Mouse (Mus musculus): Measurements from ENCODE around the gene Slc25a11. TPM values are rescaled to one million over a fixed set of nuclear protein-coding genes. Genes with fewer than 3 reads are reported as not detected.

Slc25a11 gene
- polyA plus RNA-seq, 2 experiments, result 39.0 to 60.8 TPM

- Histone ChIP-seq H3K27ac (no peak within 1 kb of the TSS), H3K4me1 (replicated peaks; ENCODE audit: control insufficient read depth in 2 of 2, insufficient read depth in 2 of 2, low read length in 1 of 2) (peaks cover 0 to 9% of the 10 kb centered on the region in 2 experiments; a peak in 3 of 4 replicates), H3K36me3 (replicated peaks; ENCODE audit: control insufficient read depth, insufficient read depth, low read depth) (no peaks in the 10 kb centered on the region), H3K4me3 (ENCODE audit: insufficient read depth in 1 of 2, low read depth in 2 of 2, low read length in 2 of 2) (peak within 1 kb of the TSS; percentile 75 to 84), H3K9ac (replicated peaks) (peak within 1 kb of the TSS; percentile 69), H3K9me3 (ENCODE audit: control insufficient read depth, low read length) (no peaks in the 10 kb centered on the region), H3K27me3 (ENCODE audit: control insufficient read depth, insufficient read depth, low read length) (no peaks in the 10 kb centered on the region; the same call in 1 of the 2 replicates), H3K4me2 (ENCODE audit: low read depth) (peak within 1 kb of the TSS; percentile 83)
- under 1% methylated on average over 48 of the region's 55 CpGs for WGBS (ENCODE audit: insufficient replicate concordance)
- no peak for DNase-seq (ENCODE audit: low read depth in 3 of 3, low spot score in 3 of 3)
- peak; percentile 73 for ATAC-seq (ENCODE audit: insufficient read depth)
- TF ChIP-seq CTCF (IDR thresholded peaks at IDR 0.05; ENCODE audit: low read depth) (peak; percentile 59), EP300 (IDR thresholded peaks at IDR 0.05; ENCODE audit: low read depth) (no peak)
These were observed 40.4 kb upstream of the Slc25a11 start, which contains the start of gene Camta2 for GRCm38 (mm10) chr11:70687601-70688199. Gene Camta2 (minus strand): TSS chr11:70688105.

DNA sequence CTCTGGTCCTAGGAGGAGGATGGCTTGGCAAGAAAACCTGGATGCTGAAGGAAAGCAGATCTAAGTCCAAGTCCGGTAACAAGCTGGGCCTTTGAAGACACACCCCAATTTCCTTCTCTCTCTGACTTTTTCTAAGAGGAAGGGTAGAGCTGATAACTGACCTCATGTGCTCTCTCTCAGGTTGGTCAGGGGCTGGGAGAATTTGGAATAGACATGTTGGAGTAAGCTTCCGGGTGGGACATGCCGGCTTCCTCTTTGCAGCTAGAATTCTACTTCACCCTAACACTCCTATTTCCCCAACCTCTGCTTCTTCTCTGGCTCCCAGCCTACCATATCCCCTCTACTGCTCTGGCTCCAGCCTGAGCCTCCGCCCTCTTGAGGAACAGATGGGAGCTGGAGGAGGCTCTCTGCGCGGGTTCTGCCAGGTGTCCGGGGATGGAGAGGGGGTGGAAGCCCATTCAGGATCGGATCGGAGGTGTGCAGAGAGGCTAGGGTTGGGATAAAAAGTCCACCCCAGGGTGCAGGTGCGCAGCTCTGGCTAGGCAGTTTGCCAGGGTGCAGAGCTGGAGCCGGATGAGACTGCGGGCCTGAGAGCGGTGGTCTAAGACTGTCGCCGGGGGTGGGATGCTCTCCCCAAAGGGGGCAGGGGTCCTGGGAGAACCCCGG lies 39.8 kb upstream of the Slc25a11 start:
- WGBS (ENCODE audit: insufficient replicate concordance), result 3% methylated on average over 16 of the region's 16 CpGs
- ATAC-seq (ENCODE audit: insufficient read depth), result peak; percentile 20

GRCm38 (mm10) chr11:70683640-70684039 lies 36.4 kb upstream of the Slc25a11 start:
- Histone ChIP-seq H3K4me1 (replicated peaks; ENCODE audit: control insufficient read depth in 2 of 2, insufficient read depth in 2 of 2, low read length in 1 of 2) (peaks cover 0 to 23% of the 10 kb centered on the region in 2 experiments; a peak in 3 of 4 replicates), H3K4me3 (ENCODE audit: insufficient read depth in 1 of 2, low read depth in 2 of 2, low read length in 2 of 2) (no peak overlapping the region), H3K27ac (no peak overlapping the region), H3K9me3 (ENCODE audit: control insufficient read depth, low read length) (no peaks in the 10 kb centered on the region), H3K4me2 (ENCODE audit: low read depth) (no peak overlapping the region), H3K27me3 (ENCODE audit: control insufficient read depth, insufficient read depth, low read length) (no peaks in the 10 kb centered on the region), H3K36me3 (replicated peaks; ENCODE audit: control insufficient read depth, insufficient read depth, low read depth) (no peaks in the 10 kb centered on the region; the same call in 1 of the 2 replicates), H3K9ac (replicated peaks) (no peak overlapping the region)
- no peak for ATAC-seq (ENCODE audit: insufficient read depth)
- 73% methylated on average over 5 of the region's 5 CpGs for WGBS (ENCODE audit: insufficient replicate concordance)
- TF ChIP-seq CTCF (IDR thresholded peaks at IDR 0.05; ENCODE audit: low read depth) (no peak), EP300 (IDR thresholded peaks at IDR 0.05; ENCODE audit: low read depth) (no peak)
- no peak for DNase-seq (ENCODE audit: low read depth in 3 of 3, low spot score in 3 of 3)

More for the DNA sequence above, 39.8 kb upstream of the Slc25a11 start:
- H3K27ac ChIP-seq, result no peak overlapping the region
- H3K4me1 ChIP-seq (replicated peaks; ENCODE audit: control insufficient read depth in 2 of 2, insufficient read depth in 2 of 2, low read length in 1 of 2), result peaks cover 0 to 14% of the 10 kb centered on the region in 2 experiments; a peak in 3 of 4 replicates
- H3K4me2 ChIP-seq (ENCODE audit: low read depth), result peak overlapping the region; percentile 83
- no peak for DNase-seq (ENCODE audit: low read depth in 3 of 3, low spot score in 3 of 3)
- no peaks in the 10 kb centered on the region; the same call in 1 of the 2 replicates for H3K27me3 ChIP-seq (ENCODE audit: control insufficient read depth, insufficient read depth, low read length)
- H3K36me3 ChIP-seq (replicated peaks; ENCODE audit: control insufficient read depth, insufficient read depth, low read depth), result no peaks in the 10 kb centered on the region; the same call in 1 of the 2 replicates
- H3K9ac ChIP-seq (replicated peaks), result peak overlapping the region; percentile 69
- H3K9me3 ChIP-seq (ENCODE audit: control insufficient read depth, low read length), result no peaks in the 10 kb centered on the region
- peak overlapping the region; percentile 75 to 84 for H3K4me3 ChIP-seq (ENCODE audit: insufficient read depth in 1 of 2, low read depth in 2 of 2, low read length in 2 of 2)
- TF ChIP-seq EP300 (IDR thresholded peaks at IDR 0.05; ENCODE audit: low read depth) (no peak), CTCF (IDR thresholded peaks at IDR 0.05; ENCODE audit: low read depth) (0 out of 2 replicates have a peak, but pooled peaks have one; percentile 13)

- TF ChIP-seq EP300 (IDR thresholded peaks at IDR 0.05; ENCODE audit: low read depth) (no peak), CTCF (IDR thresholded peaks at IDR 0.05; ENCODE audit: low read depth) (peak; percentile 64)
- H3K36me3 ChIP-seq (replicated peaks; ENCODE audit: control insufficient read depth, insufficient read depth, low read depth), result no peaks in the 10 kb centered on the region; the same call in 1 of the 2 replicates
- ATAC-seq (ENCODE audit: insufficient read depth) (peak; percentile 17; the same call in 1 of the 2 replicates), DNase-seq (ENCODE audit: low read depth in 3 of 3, low spot score in 3 of 3) (no peak)
- H3K27me3 ChIP-seq (ENCODE audit: control insufficient read depth, insufficient read depth, low read length), result no peaks in the 10 kb centered on the region
- no peak overlapping the region for H3K4me3 ChIP-seq (ENCODE audit: insufficient read depth in 1 of 2, low read depth in 2 of 2, low read length in 2 of 2)
- H3K9ac ChIP-seq (replicated peaks), result no peak overlapping the region
- no peak overlapping the region for H3K27ac ChIP-seq
- H3K4me2 ChIP-seq (ENCODE audit: low read depth), result no peak overlapping the region
- H3K9me3 ChIP-seq (ENCODE audit: control insufficient read depth, low read length), result no peaks in the 10 kb centered on the region
- peaks cover 0 to 25% of the 10 kb centered on the region in 2 experiments; a peak in 2 of 4 replicates for H3K4me1 ChIP-seq (replicated peaks; ENCODE audit: control insufficient read depth in 2 of 2, insufficient read depth in 2 of 2, low read length in 1 of 2)
- WGBS (ENCODE audit: insufficient replicate concordance), result 58% methylated on average over 11 of the region's 11 CpGs
These were observed 34.8 kb upstream of the Slc25a11 start for GRCm38 (mm10) chr11:70681897-70682581.

Data from liver, embryonic 14.5 days (tissue).